Mouse (Mus musculus): ENCODE data around the gene 1110002E22Rik. TPM values are rescaled to one million over a fixed set of nuclear protein-coding genes. Genes with fewer than 3 reads are reported as not detected.
A peak's percentile ranks its signal among the peaks of the same experiment; 100 is the strongest.

1110002E22Rik gene
- polyA plus RNA-seq, 1 experiment from 2014 or later = 0.74 TPM

DNA sequence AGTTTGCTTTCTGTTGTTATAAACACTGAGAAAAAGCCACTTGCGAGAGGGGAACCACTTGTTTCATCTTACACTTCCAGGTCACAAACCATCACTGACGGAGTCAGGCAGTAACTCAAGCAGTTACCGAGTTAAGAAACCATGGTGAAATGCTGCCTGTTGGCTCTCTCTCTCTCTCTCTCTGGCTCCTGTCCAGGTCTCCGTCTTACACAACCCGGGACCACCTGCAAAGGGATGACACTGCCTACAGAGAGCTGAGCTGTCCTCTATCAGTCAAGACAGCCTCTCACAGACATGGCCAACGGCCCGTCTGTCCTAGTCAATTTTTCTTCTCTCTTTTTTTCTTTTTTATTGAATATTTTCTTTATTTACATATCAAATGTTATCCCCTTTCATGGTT, 21.5 kb upstream of the 1110002E22Rik start:
- Histone ChIP-seq H3K4me2 (no peak overlapping the region), H3K36me3 (no peaks in the 10 kb centered on the region), H3K27ac (no peak overlapping the region), H3K4me1 (peaks cover 12% of the 10 kb centered on the region; the same call in 1 of the 2 replicates), H3K9ac (no peak overlapping the region), H3K4me3 (replicated peaks) (no peak overlapping the region), H3K9me3 (replicated peaks) (no peaks in the 10 kb centered on the region), H3K27me3 (no peaks in the 10 kb centered on the region)
- WGBS = 55% methylated on average over 7 of the region's 7 CpGs
- ATAC-seq (replicated peaks; ENCODE audit: low FRiP score) = peak; percentile 56; the same call in 1 of the 2 replicates

- Histone ChIP-seq H3K27ac (no peak overlapping the region), H3K4me2 (no peak overlapping the region), H3K4me1 (peaks cover 18% of the 10 kb centered on the region), H3K4me3 (replicated peaks) (no peak overlapping the region), H3K9ac (no peak overlapping the region), H3K36me3 (no peaks in the 10 kb centered on the region), H3K9me3 (replicated peaks) (no peaks in the 10 kb centered on the region), H3K27me3 (no peaks in the 10 kb centered on the region)
- WGBS = 84% methylated on average over 6 of the region's 6 CpGs
- no peak for ATAC-seq (replicated peaks; ENCODE audit: low FRiP score)
These were observed 15.3 kb upstream of the 1110002E22Rik start for GRCm38 (mm10) chr3:138049555-138049954.

DNA sequence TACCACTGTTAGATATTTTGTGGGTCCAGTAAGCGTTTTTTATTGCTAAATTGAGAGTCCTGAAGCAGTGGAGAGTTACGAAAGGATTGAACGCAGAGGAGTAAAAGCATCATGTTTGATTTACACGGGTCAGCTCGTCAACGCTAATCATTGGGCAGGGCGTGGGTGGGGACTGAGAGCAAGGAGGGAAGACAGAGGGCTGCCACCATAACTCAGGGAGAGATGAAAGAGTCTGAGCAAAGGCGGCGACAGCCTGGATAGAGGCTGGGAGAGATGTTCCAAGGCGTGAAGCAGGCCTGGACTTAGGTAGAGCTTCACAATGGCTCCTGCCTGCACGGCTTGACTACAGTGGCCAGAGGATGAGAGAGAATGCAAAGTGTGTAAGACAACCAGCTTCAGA, 14.1 kb upstream of the 1110002E22Rik start:
- H3K4me3 ChIP-seq (replicated peaks) = no peak overlapping the region
- ATAC-seq (replicated peaks; ENCODE audit: low FRiP score) = peak; percentile 77
- H3K4me2 ChIP-seq = no peak overlapping the region
- WGBS = 17% methylated on average over 11 of the region's 11 CpGs
- no peaks in the 10 kb centered on the region for H3K36me3 ChIP-seq
- no peaks in the 10 kb centered on the region for H3K27me3 ChIP-seq
- peaks cover 18% of the 10 kb centered on the region for H3K4me1 ChIP-seq
- no peak overlapping the region for H3K27ac ChIP-seq
- H3K9ac ChIP-seq = no peak overlapping the region
- H3K9me3 ChIP-seq (replicated peaks) = no peaks in the 10 kb centered on the region

- Histone ChIP-seq H3K4me1 (peaks cover 18% of the 10 kb centered on the region), H3K27me3 (no peaks in the 10 kb centered on the region), H3K36me3 (no peaks in the 10 kb centered on the region), H3K4me2 (no peak overlapping the region), H3K27ac (no peak overlapping the region), H3K9ac (no peak overlapping the region), H3K4me3 (replicated peaks) (no peak overlapping the region), H3K9me3 (replicated peaks) (no peaks in the 10 kb centered on the region)
- 79% methylated on average over 3 of the region's 3 CpGs for WGBS
- no peak for ATAC-seq (replicated peaks; ENCODE audit: low FRiP score)
These were observed 13.4 kb upstream of the 1110002E22Rik start for GRCm38 (mm10) chr3:138051431-138051830.

- 8% methylated on average over 4 of the region's 4 CpGs for WGBS
- Histone ChIP-seq H3K4me2 (no peak overlapping the region), H3K9me3 (replicated peaks) (no peaks in the 10 kb centered on the region), H3K9ac (no peak overlapping the region), H3K27me3 (no peaks in the 10 kb centered on the region), H3K4me3 (replicated peaks) (no peak overlapping the region), H3K4me1 (peaks cover 23% of the 10 kb centered on the region), H3K36me3 (no peaks in the 10 kb centered on the region), H3K27ac (peak overlapping the region; percentile 65)
- peak; percentile 73; the same call in 1 of the 2 replicates for ATAC-seq (replicated peaks; ENCODE audit: low FRiP score)
These were observed 10.9 kb upstream of the 1110002E22Rik start for GRCm38 (mm10) chr3:138053969-138054368.

DNA sequence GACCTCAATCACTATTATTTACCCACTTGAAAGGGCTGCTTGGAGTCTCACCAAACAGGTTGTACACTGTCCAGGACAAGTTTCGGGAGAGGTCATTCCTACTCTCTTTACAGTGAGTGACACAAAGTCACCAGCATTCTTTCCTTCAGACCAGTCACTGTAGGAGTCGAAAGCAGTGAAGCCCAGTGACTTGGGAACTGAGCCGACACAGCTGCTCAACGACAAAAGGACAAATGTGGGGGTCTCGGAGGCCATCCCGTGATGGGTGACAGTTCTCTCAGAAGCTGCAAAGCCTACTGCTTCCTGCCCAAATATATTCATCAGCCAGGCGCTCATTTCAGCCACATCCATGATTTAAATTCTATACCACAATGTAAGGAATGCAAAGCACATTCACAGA, 7.9 kb upstream of the 1110002E22Rik start:
- no peak for ATAC-seq (replicated peaks; ENCODE audit: low FRiP score)
- 0 out of 2 replicates have a peak overlapping the region, but pooled peaks have one; percentile 58 for H3K27ac ChIP-seq
- no peaks in the 10 kb centered on the region for H3K36me3 ChIP-seq
- H3K27me3 ChIP-seq = no peaks in the 10 kb centered on the region
- H3K4me1 ChIP-seq = peaks cover 17% of the 10 kb centered on the region
- H3K4me2 ChIP-seq = no peak overlapping the region
- WGBS = 55% methylated on average over 7 of the region's 7 CpGs
- H3K9ac ChIP-seq = no peak overlapping the region
- no peaks in the 10 kb centered on the region for H3K9me3 ChIP-seq (replicated peaks)
- no peak overlapping the region for H3K4me3 ChIP-seq (replicated peaks)

- ATAC-seq (replicated peaks; ENCODE audit: low FRiP score) = no peak
- 55% methylated on average over 4 of the region's 4 CpGs for WGBS
- Histone ChIP-seq H3K36me3 (no peaks in the 10 kb centered on the region), H3K9ac (no peak overlapping the region), H3K4me3 (replicated peaks) (no peak overlapping the region), H3K4me1 (peaks cover 16% of the 10 kb centered on the region), H3K9me3 (replicated peaks) (no peaks in the 10 kb centered on the region), H3K27ac (no peak overlapping the region), H3K4me2 (no peak overlapping the region), H3K27me3 (no peaks in the 10 kb centered on the region)
These were observed 6.6 kb upstream of the 1110002E22Rik start for GRCm38 (mm10) chr3:138058226-138058625.

DNA sequence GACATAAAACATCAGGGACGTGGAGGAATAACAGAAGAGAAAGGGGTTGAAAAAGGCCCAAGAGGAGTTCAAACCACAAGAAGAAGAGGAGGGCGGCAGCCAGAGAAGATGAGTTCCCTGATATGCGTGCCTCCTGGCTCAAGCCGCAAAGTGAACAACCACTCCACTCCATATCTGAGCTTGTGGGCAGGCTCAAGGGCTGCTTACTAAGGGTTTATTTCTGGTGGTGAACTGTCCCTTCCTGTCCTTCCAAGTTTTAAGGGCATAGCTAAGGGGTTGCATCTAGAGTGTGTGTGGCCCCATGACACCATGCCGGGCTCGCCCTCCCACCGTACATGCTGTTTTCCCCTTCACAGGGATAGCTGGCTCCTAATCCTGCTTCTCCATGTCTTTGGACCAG, 4.4 kb upstream of the 1110002E22Rik start:
- Histone ChIP-seq H3K4me2 (no peak overlapping the region), H3K27ac (no peak overlapping the region), H3K36me3 (no peaks in the 10 kb centered on the region), H3K4me3 (replicated peaks) (no peak overlapping the region), H3K9ac (no peak overlapping the region), H3K27me3 (no peaks in the 10 kb centered on the region), H3K9me3 (replicated peaks) (no peaks in the 10 kb centered on the region), H3K4me1 (peaks cover 25% of the 10 kb centered on the region)
- WGBS = 90% methylated on average over 7 of the region's 7 CpGs
- ATAC-seq (replicated peaks; ENCODE audit: low FRiP score) = no peak

DNA sequence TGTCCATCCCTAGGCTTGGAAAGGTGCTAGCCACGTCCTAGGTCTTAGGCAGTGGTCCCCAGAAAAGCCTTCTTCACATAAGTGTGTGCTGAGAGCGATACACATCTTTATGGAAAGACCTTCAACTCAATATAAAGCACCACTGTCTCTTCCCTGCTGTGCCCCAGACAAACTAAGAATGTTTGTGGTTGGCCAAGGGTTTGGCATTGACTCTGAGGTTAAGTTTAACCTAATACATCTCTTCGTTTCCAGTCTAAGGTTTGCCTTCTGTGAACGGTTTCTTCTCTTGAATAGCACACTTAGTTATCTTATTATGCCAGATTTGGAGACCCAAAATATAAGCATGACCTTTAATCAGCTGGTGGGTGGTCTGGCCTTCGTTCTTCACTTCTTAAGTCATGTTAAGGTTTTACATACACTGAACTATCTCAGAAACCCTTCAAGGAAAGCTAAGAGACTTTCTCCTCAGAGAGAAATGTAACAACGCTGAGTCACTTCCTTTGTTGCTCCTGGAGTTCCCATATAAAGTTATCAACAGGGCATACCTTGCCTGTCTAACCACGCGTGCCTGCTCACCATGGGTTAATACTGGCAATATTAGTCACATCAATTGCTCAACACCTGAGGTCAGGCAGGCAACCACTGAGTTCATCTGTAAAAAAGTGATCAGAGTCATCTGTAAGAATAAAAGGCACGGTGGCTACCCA, 3.5 kb upstream of the 1110002E22Rik start:
- Histone ChIP-seq H3K27ac (no peak overlapping the region), H3K9ac (no peak overlapping the region), H3K4me2 (no peak overlapping the region), H3K4me3 (replicated peaks) (no peak overlapping the region), H3K27me3 (no peaks in the 10 kb centered on the region), H3K9me3 (replicated peaks) (no peaks in the 10 kb centered on the region), H3K36me3 (no peaks in the 10 kb centered on the region), H3K4me1 (peaks cover 34% of the 10 kb centered on the region)
- no peak for ATAC-seq (replicated peaks; ENCODE audit: low FRiP score)
- 90% methylated on average over 9 of the region's 9 CpGs for WGBS

- no peak overlapping the region for H3K27ac ChIP-seq
- no peak overlapping the region for H3K9ac ChIP-seq
- no peak overlapping the region for H3K4me3 ChIP-seq (replicated peaks)
- H3K36me3 ChIP-seq = no peaks in the 10 kb centered on the region
- ATAC-seq (replicated peaks; ENCODE audit: low FRiP score) = no peak
- 74% methylated on average over 4 of the region's 4 CpGs for WGBS
- peaks cover 40% of the 10 kb centered on the region for H3K4me1 ChIP-seq
- H3K4me2 ChIP-seq = no peak overlapping the region
- no peaks in the 10 kb centered on the region for H3K9me3 ChIP-seq (replicated peaks)
- H3K27me3 ChIP-seq = peaks cover 5% of the 10 kb centered on the region; the same call in 1 of the 2 replicates
These were observed 2.2 kb upstream of the 1110002E22Rik start for GRCm38 (mm10) chr3:138062673-138063072.

DNA sequence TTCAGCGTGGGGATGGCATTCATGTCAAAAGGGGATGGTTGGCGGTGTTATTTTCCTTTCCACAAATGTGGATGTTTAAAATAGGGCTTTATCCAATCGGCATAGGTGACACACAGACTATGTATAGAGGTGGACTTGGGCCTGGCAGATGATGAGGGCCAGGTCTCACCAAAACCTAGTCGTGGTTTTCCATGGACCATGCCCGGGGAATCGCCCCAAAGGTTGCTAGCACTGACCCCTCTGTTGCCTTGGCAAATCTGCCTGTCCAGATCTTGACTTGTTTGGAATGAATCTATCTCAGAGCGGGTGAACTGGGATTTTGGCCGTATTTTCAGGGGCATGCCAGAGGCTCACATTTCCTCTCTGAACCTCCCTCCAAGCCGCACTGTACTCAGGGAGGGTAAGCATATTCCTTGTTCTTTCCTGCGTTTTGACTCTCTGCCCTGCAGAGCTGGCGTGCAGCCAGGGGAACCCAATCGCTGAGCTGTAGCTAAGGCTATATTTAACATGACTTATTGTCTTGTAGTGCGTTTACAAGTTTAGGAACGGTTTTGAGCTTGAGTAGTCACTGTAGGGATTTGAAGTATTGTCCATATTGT, 1.0 kb upstream of the 1110002E22Rik start:
- Histone ChIP-seq H3K9ac (no peak overlapping the region; the same call in 1 of the 2 replicates), H3K27me3 (peaks cover 8% of the 10 kb centered on the region), H3K27ac (peak overlapping the region; percentile 82), H3K4me3 (replicated peaks) (no peak overlapping the region), H3K4me1 (peaks cover 37% of the 10 kb centered on the region), H3K9me3 (replicated peaks) (no peaks in the 10 kb centered on the region), H3K4me2 (no peak overlapping the region), H3K36me3 (no peaks in the 10 kb centered on the region)
- 31% methylated on average over 14 of the region's 14 CpGs for WGBS
- ATAC-seq (replicated peaks; ENCODE audit: low FRiP score) = peak; percentile 33; the same call in 1 of the 2 replicates

DNA sequence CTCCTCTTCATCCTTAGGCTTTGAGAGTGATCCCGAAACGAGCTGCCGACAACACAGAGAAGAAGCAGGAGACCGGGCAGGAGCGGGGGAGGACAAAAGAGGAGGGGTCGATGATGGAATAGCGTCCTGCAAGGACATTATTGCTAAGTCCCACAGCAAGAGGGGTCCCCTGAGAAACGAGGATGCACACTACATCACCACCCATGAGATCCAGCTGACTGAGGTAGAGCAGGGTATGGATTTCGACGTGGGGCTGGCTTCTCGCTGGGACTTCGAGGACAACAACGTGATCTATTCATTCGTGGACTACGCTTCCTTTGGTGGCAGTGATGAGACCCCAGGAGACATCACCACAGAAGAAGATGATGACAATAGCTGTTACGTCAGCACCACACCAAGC, 1.1 kb downstream of the 1110002E22Rik start:
- WGBS = 69% methylated on average over 16 of the region's 16 CpGs
- Histone ChIP-seq H3K27ac (no peak overlapping the region), H3K36me3 (no peaks in the 10 kb centered on the region), H3K4me2 (peak overlapping the region; percentile 61), H3K4me1 (peaks cover 45% of the 10 kb centered on the region), H3K4me3 (replicated peaks) (peak overlapping the region; percentile 25; the same call in 1 of the 2 replicates), H3K27me3 (peaks cover 11% of the 10 kb centered on the region), H3K9me3 (replicated peaks) (no peaks in the 10 kb centered on the region), H3K9ac (no peak overlapping the region)
- ATAC-seq (replicated peaks; ENCODE audit: low FRiP score) = no peak; the same call in 1 of the 2 replicates

All from kidney, embryonic 15.5 days (tissue).